Mouse (Mus musculus) olfactory bulb, adult 2 months (tissue): Measurements from ENCODE around the gene Lrrtm3. TPM values are rescaled to one million over a fixed set of nuclear protein-coding genes. Genes with fewer than 3 reads are reported as not detected.

Source experiments
- H3K27ac ChIP-seq: fragments of 200-500 bp; 2 replicates; pipeline ENCODE4 v1.5.1; 2012; ENCODE audit warnings: low read depth, low read length; ENCODE audit not compliant: insufficient read depth
- H3K4me1 ChIP-seq: fragments of 200-500 bp; 2 replicates; pipeline ENCODE4 v1.6.1; 2012; ENCODE audit warnings: low read length; ENCODE audit not compliant: control insufficient read depth, insufficient read depth
- H3K4me3 ChIP-seq: fragments of 200-500 bp; 2 replicates; pipeline ENCODE4 v1.5.1; 2012; ENCODE audit warnings: mild to moderate bottlenecking, low read depth, low read length, moderate library complexity; ENCODE audit not compliant: insufficient read depth
- CTCF ChIP-seq: fragments of 200-500 bp; IDR thresholded peaks from 2 replicates; pipeline ENCODE4 v1.5.1; 2012; ENCODE audit warnings: low read depth, mild to moderate bottlenecking, low read length, moderate library complexity; ENCODE audit not compliant: insufficient read depth
- POLR2A ChIP-seq: fragments of 200-500 bp; IDR thresholded peaks from 2 replicates; pipeline ENCODE4 v1.6.1; 2012; ENCODE audit warnings: mild to moderate bottlenecking, low read depth, low read length, moderate library complexity; ENCODE audit not compliant: insufficient read depth
- WGBS: fragments of 180-500 bp; shearing (Covaris S2); methylation state at CpG from one replicate; pipeline ENCODE4 v1.1.7; 2018; 5-methylcytosine and 5-hydroxymethylcytosine counted together
- polyA plus RNA-seq: library from polyadenylated mRNA; stranded (reverse); fragments of >200 nt; gene quantifications from 2 replicates; pipeline ENCODE4 v1.2.4, GENCODE M21; 2012; ENCODE audit warnings: low replicate concordance; ENCODE audit not compliant: missing spikeins, insufficient read depth, insufficient read length

Gene Lrrtm3
- polyA plus RNA-seq, 1 experiment: not detected

GRCm38 (mm10) chr10:63886449-63887088, 203.5 kb downstream of the Lrrtm3 start:
- 78% methylated on average over 23 of the region's 23 CpGs for WGBS
- H3K4me3 ChIP-seq: no peak overlapping the region
- TF ChIP-seq CTCF (no peak), POLR2A (no peak)

GRCm38 (mm10) chr10:63880462-63880903, 209.6 kb downstream of the Lrrtm3 start:
- TF ChIP-seq CTCF (no peak), POLR2A (no peak)
- peaks cover 2% of the 10 kb centered on the region for H3K4me1 ChIP-seq
- no peak overlapping the region for H3K27ac ChIP-seq
- 35% methylated on average over 5 of the region's 5 CpGs for WGBS
- no peak overlapping the region for H3K4me3 ChIP-seq

More at GRCm38 (mm10) chr10:63886449-63887088, 203.5 kb downstream of the Lrrtm3 start:
- H3K27ac ChIP-seq: no peak overlapping the region
- H3K4me1 ChIP-seq: no peaks in the 10 kb centered on the region

Other genes with a start within 250 kb of the Lrrtm3 start
- gene Gm10118, start 162.8 kb downstream of the Lrrtm3 start, polyA plus RNA-seq: not detected in 2 replicates